Mouse (Mus musculus): ENCODE measurements at regions not wholly inside any gene's neighbourhood (a gene's known extent, or its start where the extent isn't known, plus 50 kb on each side); places are given as distances from the start of the nearest gene placed in this dataset.

- DNase-seq (ENCODE audit: low spot score in 2 of 2): no peak
Measured at GRCm38 (mm10) chr12:25160990-25161843, 64.3 kb upstream of the Id2 start.

GRCm38 (mm10) chr12:25159091-25159490 is 62.2 kb upstream of the Id2 start:
- no peak for DNase-seq (ENCODE audit: low spot score in 2 of 2)

GRCm38 (mm10) chr12:25157238-25157637 is 60.3 kb upstream of the Id2 start:
- no peak for DNase-seq (ENCODE audit: low spot score in 2 of 2)

- no peak for DNase-seq (ENCODE audit: low spot score in 2 of 2)
Measured at GRCm38 (mm10) chr12:25155396-25155795, 58.5 kb upstream of the Id2 start.

GRCm38 (mm10) chr12:25148099-25148498 is 51.2 kb upstream of the Id2 start:
- DNase-seq (ENCODE audit: low spot score in 2 of 2): no peak
